Mouse (Mus musculus) liver, embryonic 14.5 days (tissue): Measurements from ENCODE around the gene Irf2bp2. TPM values are rescaled to one million over a fixed set of nuclear protein-coding genes. Genes with fewer than 3 reads are reported as not detected.
"Not testable (repeated sequence)": the region's sequence is repeated elsewhere in the genome, so short reads cannot be mapped to it uniquely, and the experiment has no call there.

Experiments
- ATAC-seq: fragments of 200-750 bp; cut with Nextera tagmentation; 2 replicates; pipeline ENCODE4 v1.8.0; 2017; ENCODE audit warnings: moderate number of reproducible peaks, mild to moderate bottlenecking, moderate library complexity; ENCODE audit not compliant: insufficient read depth
- DNase-seq, 3 experiments: peaks; one replicate each; pipeline ENCODE4 v3.0.0-alpha.2; 2012 to 2013; ENCODE audit warnings: low read depth in 3 of 3, low spot score in 3 of 3
- H3K27ac ChIP-seq: fragments of 300-500 bp; sonication (generic); 2 replicates; pipeline ENCODE4 v1.5.1; 2014; ENCODE audit warnings: moderate library complexity, mild to moderate bottlenecking, control low read depth, inconsistent platforms
- H3K27me3 ChIP-seq: fragments of 300-500 bp; sonication (generic); 2 replicates; pipeline ENCODE4 v1.6.1; 2014; ENCODE audit warnings: mild to moderate bottlenecking, low read length, moderate library complexity; ENCODE audit not compliant: control insufficient read depth, insufficient read depth
- H3K36me3 ChIP-seq: fragments of 300-500 bp; sonication (generic); replicated peaks from 2 replicates; pipeline ENCODE4 v1.6.1; 2014; ENCODE audit warnings: low read depth; ENCODE audit not compliant: control insufficient read depth, insufficient read depth
- H3K4me1 ChIP-seq, 2 experiments: fragments of 200-500 bp in 1 of 2; fragments of 300-500 bp in 1 of 2; sonication (generic) in 1 of 2; replicated peaks; 2 replicates each; pipeline ENCODE4 v1.6.1; 2012 to 2014; ENCODE audit warnings: antibody characterized with exemption in 1 of 2, inconsistent platforms in 1 of 2, low read length in 1 of 2; ENCODE audit not compliant: control insufficient read depth in 2 of 2, insufficient read depth in 2 of 2
- H3K4me2 ChIP-seq: fragments of 300-500 bp; sonication (generic); 2 replicates; pipeline ENCODE4 v1.6.1; 2014; ENCODE audit warnings: low read depth, mild to moderate bottlenecking, control low read depth, moderate library complexity
- H3K4me3 ChIP-seq, 2 experiments: fragments of 200-500 bp in 1 of 2; fragments of 300-500 bp in 1 of 2; sonication (generic) in 1 of 2; 2 replicates each; pipeline ENCODE4 v1.5.1; 2012 to 2014; ENCODE audit warnings: low read depth in 2 of 2, low read length in 2 of 2, mild to moderate bottlenecking in 2 of 2, control low read depth in 1 of 2, inconsistent platforms in 1 of 2, moderate library complexity in 1 of 2; ENCODE audit not compliant: insufficient read depth in 1 of 2
- H3K9ac ChIP-seq: fragments of 300-500 bp; sonication (generic); replicated peaks from 2 replicates; pipeline ENCODE4 v1.6.1; 2014; ENCODE audit warnings: mild to moderate bottlenecking, control low read depth, moderate library complexity
- H3K9me3 ChIP-seq: fragments of 300-500 bp; sonication (generic); 2 replicates; pipeline ENCODE4 v1.6.1; 2016; ENCODE audit warnings: low read length, mixed read lengths; ENCODE audit not compliant: control insufficient read depth
- CTCF ChIP-seq: IDR thresholded peaks from 2 replicates; pipeline ENCODE4 v1.5.1; 2016; ENCODE audit warnings: antibody characterized with exemption, low read depth, control low read depth
- EP300 ChIP-seq: IDR thresholded peaks from 2 replicates; pipeline ENCODE4 v1.6.1; 2016; ENCODE audit warnings: antibody characterized with exemption, low read depth
- WGBS: fragments of 180-500 bp; shearing (Covaris S2); extraction: QIAGEN DNeasy Blood & Tissue Kit; methylation state at CpG from one replicate; pipeline ENCODE4 v1.1.7; 2014; ENCODE audit not compliant: insufficient replicate concordance; 5-methylcytosine and 5-hydroxymethylcytosine counted together
- polyA plus RNA-seq, 2 experiments: library from polyadenylated mRNA; depleted of rRNA in 1 of 2; stranded (reverse) in 1 of 2; unstranded in 1 of 2; fragments of >200 nt; fragmentation: Nextera tagmentation in 1 of 2; extraction: Ambion mirVana in 1 of 2; gene quantifications; 2 replicates each; pipeline versions ENCODE4 v1.2.1 to v1.2.3; 2012 to 2014

The Irf2bp2 gene
- polyA plus RNA-seq, 2 experiments: 2.8 to 10.9 TPM

DNA sequence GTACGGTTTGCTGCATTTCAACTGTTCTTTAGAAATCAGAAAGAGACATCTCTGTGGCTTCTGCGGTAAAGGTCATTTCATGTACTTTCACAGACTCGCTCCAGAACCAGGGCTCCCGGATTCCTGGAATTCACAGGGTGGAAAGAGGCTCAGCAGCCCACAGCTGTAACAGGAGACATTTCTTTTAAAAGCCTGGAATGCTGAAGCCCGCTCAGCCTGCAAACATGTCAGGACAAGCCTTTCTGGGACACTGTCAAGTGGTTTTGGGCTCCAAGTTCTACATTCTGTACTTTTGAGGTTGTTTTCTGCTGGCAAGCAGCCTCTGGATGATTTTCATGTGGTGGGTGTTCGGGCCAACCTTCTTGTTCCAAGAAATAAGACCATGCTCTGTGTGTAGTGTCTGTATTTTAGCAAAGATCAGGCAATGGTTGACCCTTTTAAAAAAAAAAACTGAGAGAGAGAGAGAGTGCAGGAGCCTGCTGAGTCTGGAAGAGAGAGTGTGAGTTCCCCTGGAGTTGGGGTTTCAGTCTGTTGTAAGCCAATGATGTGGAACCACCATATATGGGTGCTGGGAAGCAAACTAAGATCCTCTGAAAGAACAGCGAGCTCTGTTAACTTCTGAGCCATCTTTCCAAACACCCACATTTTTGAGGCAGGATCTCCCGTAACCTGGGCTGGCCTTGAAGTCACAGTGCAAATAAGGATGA is 9.6 kb upstream of the Irf2bp2 start:
- no peaks in the 10 kb centered on the region for H3K36me3 ChIP-seq
- DNase-seq (no peak), ATAC-seq (no peak)
- no peak overlapping the region for H3K27ac ChIP-seq
- H3K4me1 ChIP-seq: peaks cover 11 to 31% of the 10 kb centered on the region in 2 experiments
- H3K4me3 ChIP-seq: no peak overlapping the region
- no peaks in the 10 kb centered on the region for H3K9me3 ChIP-seq
- no peak for TF ChIP-seq CTCF
- TF ChIP-seq EP300: no peak
- H3K27me3 ChIP-seq: no peaks in the 10 kb centered on the region
- 44% methylated on average over 8 of the region's 8 CpGs for WGBS
- no peak overlapping the region for H3K9ac ChIP-seq
- no peak overlapping the region for H3K4me2 ChIP-seq

DNA sequence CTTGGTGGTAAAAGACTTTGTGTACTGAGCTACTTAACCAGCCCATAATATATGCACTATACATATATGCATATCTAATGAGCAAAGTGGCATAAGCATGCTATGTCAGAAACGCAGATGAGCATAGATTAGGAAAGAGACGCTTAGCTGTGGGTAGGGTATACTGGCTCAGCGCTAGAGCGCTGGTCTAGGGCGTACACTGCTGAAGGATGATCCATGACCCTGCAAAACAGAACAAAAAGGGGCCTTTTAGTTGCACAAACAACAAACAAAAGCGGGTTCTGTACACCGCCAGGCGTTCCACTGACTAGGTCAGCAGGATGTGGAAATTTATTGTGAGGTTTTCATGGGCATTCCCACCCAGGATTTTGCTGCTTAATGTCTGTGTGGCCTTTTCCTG is 8.9 kb upstream of the Irf2bp2 start:
- 49% methylated on average over 8 of the region's 8 CpGs for WGBS
- H3K9ac ChIP-seq: no peak overlapping the region
- no peak overlapping the region for H3K4me3 ChIP-seq
- H3K9me3 ChIP-seq: no peaks in the 10 kb centered on the region
- TF ChIP-seq EP300 (no peak), CTCF (no peak)
- peaks cover 17 to 36% of the 10 kb centered on the region in 2 experiments for H3K4me1 ChIP-seq
- H3K27me3 ChIP-seq: no peaks in the 10 kb centered on the region
- ATAC-seq (no peak), DNase-seq (no peak)
- no peak overlapping the region for H3K27ac ChIP-seq
- H3K4me2 ChIP-seq: no peak overlapping the region
- H3K36me3 ChIP-seq: no peaks in the 10 kb centered on the region

DNA sequence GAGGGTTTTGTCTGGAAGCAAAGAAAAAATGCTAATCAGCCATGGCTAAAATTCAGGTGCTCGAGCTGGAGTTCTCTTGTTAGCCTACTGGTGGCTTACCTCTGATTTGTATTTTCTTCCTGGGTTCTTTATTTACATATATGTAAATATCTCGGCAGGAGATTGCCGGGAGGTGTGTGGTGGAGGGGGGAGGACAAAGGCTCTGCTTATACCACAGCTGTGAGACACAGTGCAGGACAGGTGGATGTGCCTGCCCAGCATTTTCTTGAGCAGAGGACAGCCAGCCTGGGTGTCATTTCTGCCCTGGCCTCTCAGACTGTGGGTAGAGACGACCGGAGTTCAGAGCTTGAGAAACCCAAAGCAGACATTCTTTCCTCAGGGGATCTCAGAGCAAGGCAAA is 7.5 kb upstream of the Irf2bp2 start:
- Histone ChIP-seq H3K36me3 (no peaks in the 10 kb centered on the region), H3K4me1 (peaks cover 30 to 50% of the 10 kb centered on the region in 2 experiments), H3K4me3 (no peak overlapping the region), H3K9ac (no peak overlapping the region), H3K9me3 (no peaks in the 10 kb centered on the region), H3K27me3 (no peaks in the 10 kb centered on the region), H3K27ac (no peak overlapping the region), H3K4me2 (no peak overlapping the region)
- TF ChIP-seq CTCF (no peak), EP300 (no peak)
- no peak for ATAC-seq
- WGBS: 42% methylated on average over 5 of the region's 5 CpGs
- DNase-seq: no peak

DNA sequence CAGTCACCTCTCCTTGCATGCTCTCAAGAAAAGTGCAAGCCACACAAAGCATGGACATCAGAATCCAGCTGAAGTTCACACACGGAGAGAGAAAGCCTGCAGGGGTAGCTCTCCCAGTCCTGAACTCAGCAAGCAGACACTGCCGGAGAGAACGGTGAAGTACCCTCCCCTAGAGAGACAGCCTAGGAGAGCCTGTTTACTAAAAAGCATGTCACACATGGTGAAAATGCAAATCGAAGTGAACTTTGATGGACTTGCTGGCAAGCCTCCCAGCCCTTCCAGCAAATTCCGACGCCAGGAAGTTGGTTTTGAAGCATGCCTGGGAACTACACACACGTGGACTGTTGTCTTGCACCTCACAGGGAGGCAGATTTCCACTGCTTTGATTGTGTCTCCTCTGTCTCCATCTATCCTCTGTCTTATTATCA is 7.0 kb upstream of the Irf2bp2 start:
- WGBS: 34% methylated on average over 7 of the region's 7 CpGs
- no peak for TF ChIP-seq CTCF
- no peak for TF ChIP-seq EP300
- Histone ChIP-seq H3K36me3 (no peaks in the 10 kb centered on the region), H3K27ac (no peak overlapping the region), H3K4me1 (peaks cover 30 to 52% of the 10 kb centered on the region in 2 experiments), H3K4me2 (no peak overlapping the region), H3K27me3 (no peaks in the 10 kb centered on the region), H3K9ac (no peak overlapping the region), H3K9me3 (no peaks in the 10 kb centered on the region), H3K4me3 (no peak overlapping the region)
- DNase-seq (no peak), ATAC-seq (no peak)

DNA sequence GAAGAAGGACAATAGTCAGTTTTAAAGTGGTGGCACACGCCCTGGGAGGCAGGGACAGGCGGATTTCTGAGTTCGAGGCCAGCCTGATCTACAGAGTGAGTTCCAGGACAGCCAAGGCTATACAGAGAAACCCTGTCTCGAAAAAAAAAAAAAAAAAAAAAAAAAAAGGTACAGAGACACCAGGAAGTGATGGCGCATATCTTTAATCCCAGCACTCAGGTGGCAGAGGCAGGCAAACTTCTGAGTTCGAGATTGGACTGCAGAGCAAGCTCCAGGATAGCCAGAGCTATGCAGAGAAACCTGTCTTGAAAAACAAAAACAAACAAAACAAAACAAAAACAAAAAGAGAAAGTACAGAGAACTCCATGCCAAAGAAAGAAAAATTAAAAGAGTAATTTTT is 6.6 kb upstream of the Irf2bp2 start:
- not testable (repeated sequence) for ATAC-seq, H3K9me3 ChIP-seq, H3K4me3 ChIP-seq, H3K27ac ChIP-seq, DNase-seq, H3K36me3 ChIP-seq, H3K4me2 ChIP-seq, H3K9ac ChIP-seq, H3K27me3 ChIP-seq
- peaks cover 35 to 56% of the 10 kb centered on the region in 2 experiments for H3K4me1 ChIP-seq
- WGBS: 63% methylated on average over 5 of the region's 6 CpGs
